Mouse (Mus musculus) olfactory bulb, adult 2 months (tissue): ENCODE measurements around the gene Psmd11. TPM values are rescaled to one million over a fixed set of nuclear protein-coding genes. Genes with fewer than 3 reads are reported as not detected.
"Not testable (repeated sequence)": the region's sequence is repeated elsewhere in the genome, so short reads cannot be mapped to it uniquely, and the experiment has no call there.

Experiments
- H3K27ac ChIP-seq: fragments of 200-500 bp; 2 replicates; pipeline ENCODE4 v1.5.1; 2012; ENCODE audit warnings: low read depth, low read length; ENCODE audit not compliant: insufficient read depth
- H3K4me1 ChIP-seq: fragments of 200-500 bp; 2 replicates; pipeline ENCODE4 v1.6.1; 2012; ENCODE audit warnings: low read length; ENCODE audit not compliant: control insufficient read depth, insufficient read depth
- H3K4me3 ChIP-seq: fragments of 200-500 bp; 2 replicates; pipeline ENCODE4 v1.5.1; 2012; ENCODE audit warnings: mild to moderate bottlenecking, low read depth, low read length, moderate library complexity; ENCODE audit not compliant: insufficient read depth
- CTCF ChIP-seq: fragments of 200-500 bp; IDR thresholded peaks from 2 replicates; pipeline ENCODE4 v1.5.1; 2012; ENCODE audit warnings: low read depth, mild to moderate bottlenecking, low read length, moderate library complexity; ENCODE audit not compliant: insufficient read depth
- POLR2A ChIP-seq: fragments of 200-500 bp; IDR thresholded peaks from 2 replicates; pipeline ENCODE4 v1.6.1; 2012; ENCODE audit warnings: mild to moderate bottlenecking, low read depth, low read length, moderate library complexity; ENCODE audit not compliant: insufficient read depth
- WGBS: fragments of 180-500 bp; shearing (Covaris S2); methylation state at CpG from one replicate; pipeline ENCODE4 v1.1.7; 2018; 5-methylcytosine and 5-hydroxymethylcytosine counted together
- polyA plus RNA-seq: library from polyadenylated mRNA; stranded (reverse); fragments of >200 nt; gene quantifications from 2 replicates; pipeline ENCODE4 v1.2.4, GENCODE M21; 2012; ENCODE audit warnings: low replicate concordance; ENCODE audit not compliant: missing spikeins, insufficient read depth, insufficient read length

Psmd11 gene
- polyA plus RNA-seq, 1 experiment, result not detected

- Histone ChIP-seq H3K27ac (no peak overlapping the region), H3K4me3 (no peak overlapping the region), H3K4me1 (no peaks in the 10 kb centered on the region)
- 96% methylated on average over 1 of the region's 1 CpGs for WGBS
- TF ChIP-seq POLR2A (no peak), CTCF (no peak)
Observed at GRCm38 (mm10) chr11:80453198-80453597, 24.8 kb downstream of the Psmd11 start.

DNA sequence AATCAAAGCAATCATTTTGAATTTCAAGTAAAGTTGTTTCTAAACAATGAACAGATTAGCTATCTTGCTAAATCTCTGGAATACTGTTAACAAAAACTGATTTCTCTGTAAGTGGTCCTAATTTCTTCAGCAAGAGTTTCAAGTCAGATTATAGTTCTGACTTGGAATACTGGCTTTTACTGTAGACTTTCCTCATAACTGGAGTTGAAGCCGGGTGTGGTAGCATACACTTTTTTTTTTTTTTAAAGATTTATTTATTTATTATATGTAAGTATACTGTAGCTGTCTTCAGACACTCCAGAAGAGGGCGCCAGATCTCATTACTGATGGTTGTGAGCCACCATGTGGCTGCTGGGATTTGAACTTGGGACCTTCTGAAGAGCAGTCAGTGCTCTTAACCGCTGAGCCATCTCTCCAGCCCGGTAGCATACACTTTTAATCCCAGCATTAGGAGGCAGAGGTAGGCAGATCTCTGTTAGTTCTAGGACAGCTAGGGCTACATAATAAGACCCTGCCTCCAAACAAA, 35.3 kb downstream of the Psmd11 start:
- H3K4me1 ChIP-seq, H3K27ac ChIP-seq, H3K4me3 ChIP-seq: not testable (repeated sequence)
- WGBS, result 92% methylated on average over 4 of the region's 4 CpGs

GRCm38 (mm10) chr11:80471836-80472605, 43.6 kb downstream of the Psmd11 start:
- WGBS, result 56% methylated on average over 16 of the region's 16 CpGs
- TF ChIP-seq POLR2A (no peak), CTCF (no peak; the same call in 1 of the 2 replicates)
- no peak overlapping the region for H3K27ac ChIP-seq
- no peak overlapping the region for H3K4me3 ChIP-seq
- H3K4me1 ChIP-seq, result peaks cover 13% of the 10 kb centered on the region

DNA sequence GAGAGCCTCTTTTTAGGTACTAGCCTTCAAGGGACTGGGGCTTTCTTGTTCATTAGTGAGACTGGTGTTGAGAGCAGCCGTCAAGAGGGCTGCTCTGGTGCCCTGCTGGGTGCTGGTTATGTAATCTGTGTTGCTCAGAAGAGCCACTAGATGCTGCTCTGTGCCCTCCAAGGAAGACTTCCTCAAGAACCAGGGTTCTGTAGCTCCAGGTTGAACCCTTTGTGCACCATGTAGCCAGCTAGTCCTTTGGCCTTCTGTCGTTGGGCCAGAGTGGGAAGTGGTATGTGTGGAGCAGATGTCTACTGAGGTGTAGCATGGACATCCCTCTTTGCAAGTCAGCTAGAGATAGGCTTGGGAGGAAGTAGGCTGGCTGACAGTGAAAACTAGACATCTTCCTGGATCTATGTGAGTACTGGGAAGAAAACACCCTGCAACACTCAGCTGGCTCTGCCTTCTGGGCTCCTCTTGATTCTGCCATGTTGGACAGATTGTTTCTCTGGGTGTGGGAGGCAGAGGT, 45.8 kb downstream of the Psmd11 start:
- WGBS, result 7% methylated on average over 2 of the region's 2 CpGs
- H3K27ac ChIP-seq, result peak overlapping the region; percentile 80
- TF ChIP-seq CTCF (no peak), POLR2A (no peak)
- H3K4me3 ChIP-seq, result no peak overlapping the region
- H3K4me1 ChIP-seq, result peaks cover 16% of the 10 kb centered on the region

DNA sequence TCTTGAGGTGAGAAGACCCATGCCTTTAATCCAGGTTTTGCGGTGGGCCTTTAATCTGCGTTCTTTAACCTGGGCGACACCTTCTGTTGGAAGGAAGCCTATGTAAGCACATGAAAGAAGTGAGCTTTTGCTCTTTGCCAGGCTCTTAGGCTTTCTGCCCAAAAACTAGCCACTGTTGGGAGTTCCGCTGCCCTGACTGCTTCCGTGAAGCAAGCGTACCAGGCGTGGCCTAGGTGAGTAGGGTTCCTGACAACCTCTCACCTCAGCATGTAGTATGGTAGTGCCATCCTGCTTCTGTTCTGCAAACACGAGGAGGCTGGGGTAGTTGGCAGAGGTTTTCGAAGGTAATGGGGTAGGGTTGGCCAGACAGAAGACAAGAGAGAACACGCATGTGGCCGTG, 46.4 kb downstream of the Psmd11 start:
- H3K27ac ChIP-seq, result peak overlapping the region; percentile 80; the same call in 1 of the 2 replicates
- H3K4me3 ChIP-seq, result no peak overlapping the region
- peaks cover 16% of the 10 kb centered on the region for H3K4me1 ChIP-seq
- TF ChIP-seq POLR2A (no peak), CTCF (no peak)
- 92% methylated on average over 11 of the region's 11 CpGs for WGBS

GRCm38 (mm10) chr11:80475544-80475943, 47.1 kb downstream of the Psmd11 start:
- H3K27ac ChIP-seq, result no peak overlapping the region
- peaks cover 16% of the 10 kb centered on the region for H3K4me1 ChIP-seq
- H3K4me3 ChIP-seq, result no peak overlapping the region
- TF ChIP-seq CTCF (no peak), POLR2A (no peak)
- 80% methylated on average over 9 of the region's 9 CpGs for WGBS

DNA sequence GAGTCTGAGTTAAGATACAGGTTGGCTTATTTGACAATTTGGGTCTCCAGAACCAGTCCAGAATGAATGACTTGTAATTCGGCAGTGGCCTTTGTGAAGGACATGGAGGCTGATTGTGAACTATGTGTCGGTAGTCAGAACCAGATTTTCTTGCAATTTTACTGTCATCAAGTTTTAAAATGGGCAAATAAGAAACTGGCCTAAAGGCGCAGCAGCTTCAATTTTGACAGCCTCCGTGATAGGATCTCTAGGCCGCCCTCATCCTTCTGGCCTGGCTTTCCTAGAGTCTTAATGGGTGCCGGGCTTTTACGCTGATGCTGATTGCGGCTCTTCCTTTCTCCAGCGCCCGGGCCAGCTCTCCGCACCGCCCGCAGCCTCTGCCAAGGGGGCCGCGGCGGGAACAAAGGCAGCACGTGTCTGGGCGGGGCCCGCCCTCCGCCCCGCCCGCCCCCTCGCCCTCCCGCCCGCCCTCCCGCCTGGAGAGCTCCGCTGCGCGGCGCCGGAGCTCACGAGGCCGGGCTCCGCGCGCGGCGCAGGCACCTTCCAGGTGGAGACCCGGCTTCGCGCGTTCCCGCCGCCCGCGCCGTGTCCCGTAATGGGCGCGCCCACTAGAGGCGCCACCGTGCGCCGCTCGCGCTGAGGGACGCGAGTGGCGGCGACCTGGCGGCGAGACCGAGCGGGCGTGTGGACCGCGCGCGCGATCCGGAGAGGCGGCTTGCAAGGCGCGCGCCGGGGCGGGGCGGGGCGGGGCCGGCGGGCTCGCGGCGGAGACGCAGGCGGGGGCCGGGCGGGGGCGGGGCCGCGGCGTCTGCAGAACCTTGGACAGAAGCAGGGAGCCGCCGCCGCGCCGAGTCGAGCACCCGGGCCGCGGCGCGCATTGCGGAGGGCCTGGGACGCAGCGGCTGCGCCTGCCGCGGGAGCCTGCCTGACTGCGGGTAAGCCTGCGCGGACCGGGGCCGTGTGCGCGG, 48.1 kb downstream of the Psmd11 start, which contains the start of gene Cdk5r1:
Gene Cdk5r1, plus strand, starts transcription at position 802 of the 968 bp plus-strand sequence.
- WGBS, result 3% methylated on average over 109 of the region's 116 CpGs
- peak within 1 kb of the TSS; percentile 96 for H3K27ac ChIP-seq
- peaks cover 17% of the 10 kb centered on the region for H3K4me1 ChIP-seq
- peak within 1 kb of the TSS; percentile 96 for H3K4me3 ChIP-seq
- TF ChIP-seq CTCF (peak; percentile 69), POLR2A (peak; percentile 82)

DNA sequence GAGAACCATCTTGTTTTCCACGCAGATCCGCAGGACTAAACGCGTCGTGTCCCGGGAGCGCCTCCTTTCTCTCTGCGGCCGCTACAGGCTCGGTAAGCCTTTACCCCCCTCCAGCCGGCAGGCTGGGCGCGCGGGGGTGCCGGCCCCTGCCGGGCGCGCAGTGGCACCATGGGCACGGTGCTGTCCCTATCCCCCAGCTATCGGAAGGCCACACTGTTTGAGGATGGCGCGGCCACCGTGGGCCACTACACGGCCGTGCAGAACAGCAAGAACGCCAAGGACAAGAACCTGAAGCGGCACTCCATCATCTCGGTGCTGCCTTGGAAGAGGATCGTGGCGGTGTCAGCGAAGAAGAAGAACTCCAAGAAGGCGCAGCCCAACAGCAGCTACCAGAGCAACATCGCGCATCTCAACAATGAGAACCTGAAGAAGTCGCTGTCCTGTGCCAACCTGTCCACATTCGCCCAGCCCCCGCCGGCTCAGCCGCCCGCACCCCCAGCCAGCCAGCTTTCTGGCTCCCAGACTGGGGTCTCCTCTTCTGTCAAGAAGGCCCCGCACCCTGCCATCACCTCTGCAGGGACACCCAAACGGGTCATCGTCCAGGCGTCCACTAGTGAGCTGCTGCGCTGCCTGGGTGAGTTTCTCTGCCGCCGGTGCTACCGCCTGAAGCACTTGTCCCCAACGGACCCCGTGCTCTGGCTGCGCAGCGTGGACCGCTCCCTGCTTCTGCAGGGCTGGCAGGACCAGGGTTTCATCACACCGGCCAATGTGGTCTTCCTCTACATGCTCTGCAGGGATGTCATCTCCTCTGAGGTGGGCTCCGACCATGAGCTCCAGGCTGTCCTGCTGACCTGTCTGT, 49.2 kb downstream of the Psmd11 start:
- Histone ChIP-seq H3K27ac (peak overlapping the region; percentile 96), H3K4me3 (peak overlapping the region; percentile 96), H3K4me1 (peaks cover 21% of the 10 kb centered on the region)
- 3% methylated on average over 55 of the region's 55 CpGs for WGBS
- no peak for TF ChIP-seq CTCF
- TF ChIP-seq POLR2A, result no peak
